Mouse (Mus musculus): ENCODE measurements at regions not wholly inside any gene's neighbourhood (a gene's known extent, or its start where the extent isn't known, plus 50 kb on each side); places are given as distances from the start of the nearest gene placed in this dataset.

- ATAC-seq: no peak
- Histone ChIP-seq H3K4me2 (replicated peaks) (no peak overlapping the region), H3K9ac (replicated peaks) (no peak overlapping the region), H3K27ac (no peak overlapping the region), H3K36me3 (no peaks in the 10 kb centered on the region), H3K9me3 (no peaks in the 10 kb centered on the region), H3K27me3 (no peaks in the 10 kb centered on the region), H3K4me1 (replicated peaks) (no peaks in the 10 kb centered on the region), H3K4me3 (replicated peaks) (no peak overlapping the region)
- 97% methylated on average over 5 of the region's 5 CpGs for WGBS
Observed at GRCm38 (mm10) chr10:98691816-98692215, 222.4 kb upstream of the Atp2b1 start.

GRCm38 (mm10) chr10:98694690-98695370, 219.4 kb upstream of the Atp2b1 start:
- H3K4me1 ChIP-seq (replicated peaks): no peaks in the 10 kb centered on the region
- H3K27ac ChIP-seq: no peak overlapping the region
- H3K4me2 ChIP-seq (replicated peaks): no peak overlapping the region
- no peaks in the 10 kb centered on the region for H3K27me3 ChIP-seq
- no peaks in the 10 kb centered on the region for H3K36me3 ChIP-seq
- no peaks in the 10 kb centered on the region for H3K9me3 ChIP-seq
- ATAC-seq: no peak
- no peak overlapping the region for H3K4me3 ChIP-seq (replicated peaks)
- WGBS: 93% methylated on average over 2 of the region's 2 CpGs
- H3K9ac ChIP-seq (replicated peaks): no peak overlapping the region

- no peak overlapping the region for H3K4me2 ChIP-seq (replicated peaks)
- no peaks in the 10 kb centered on the region for H3K36me3 ChIP-seq
- H3K4me3 ChIP-seq (replicated peaks): no peak overlapping the region
- WGBS: 93% methylated on average over 2 of the region's 2 CpGs
- no peaks in the 10 kb centered on the region for H3K27me3 ChIP-seq
- no peak overlapping the region for H3K9ac ChIP-seq (replicated peaks)
- H3K27ac ChIP-seq: no peak overlapping the region
- H3K4me1 ChIP-seq (replicated peaks): no peaks in the 10 kb centered on the region
- ATAC-seq: no peak
- H3K9me3 ChIP-seq: no peaks in the 10 kb centered on the region
Observed at GRCm38 (mm10) chr10:98695371-98695725, 218.9 kb upstream of the Atp2b1 start.

- Histone ChIP-seq H3K4me2 (replicated peaks) (no peak overlapping the region), H3K4me3 (replicated peaks) (no peak overlapping the region), H3K9ac (replicated peaks) (no peak overlapping the region), H3K9me3 (no peaks in the 10 kb centered on the region), H3K27ac (no peak overlapping the region), H3K36me3 (no peaks in the 10 kb centered on the region), H3K4me1 (replicated peaks) (no peaks in the 10 kb centered on the region), H3K27me3 (no peaks in the 10 kb centered on the region)
- no peak for ATAC-seq
- 87% methylated on average over 4 of the region's 4 CpGs for WGBS
Observed at GRCm38 (mm10) chr10:98697866-98698265, 216.3 kb upstream of the Atp2b1 start.

- Histone ChIP-seq H3K4me1 (replicated peaks) (no peaks in the 10 kb centered on the region), H3K4me2 (replicated peaks) (no peak overlapping the region)
- 94% methylated on average over 4 of the region's 4 CpGs for WGBS
Observed at GRCm38 (mm10) chr10:98699579-98699978, 214.6 kb upstream of the Atp2b1 start.

GRCm38 (mm10) chr10:98700407-98700806, 213.8 kb upstream of the Atp2b1 start:
- Histone ChIP-seq H3K9me3 (no peaks in the 10 kb centered on the region), H3K27me3 (no peaks in the 10 kb centered on the region), H3K4me2 (replicated peaks) (no peak overlapping the region), H3K27ac (no peak overlapping the region), H3K4me3 (replicated peaks) (no peak overlapping the region), H3K36me3 (no peaks in the 10 kb centered on the region), H3K4me1 (replicated peaks) (no peaks in the 10 kb centered on the region), H3K9ac (replicated peaks) (no peak overlapping the region)
- ATAC-seq: no peak
- WGBS: 72% methylated on average over 4 of the region's 4 CpGs

More at GRCm38 (mm10) chr10:98699579-98699978, 214.6 kb upstream of the Atp2b1 start:
- ATAC-seq: no peak
- Histone ChIP-seq H3K36me3 (no peaks in the 10 kb centered on the region), H3K27me3 (no peaks in the 10 kb centered on the region), H3K9ac (replicated peaks) (no peak overlapping the region), H3K9me3 (no peaks in the 10 kb centered on the region), H3K4me3 (replicated peaks) (no peak overlapping the region), H3K27ac (no peak overlapping the region)

GRCm38 (mm10) chr10:98701285-98701684, 212.9 kb upstream of the Atp2b1 start:
- Histone ChIP-seq H3K27me3 (no peaks in the 10 kb centered on the region), H3K4me3 (replicated peaks) (no peak overlapping the region), H3K9ac (replicated peaks) (no peak overlapping the region), H3K9me3 (no peaks in the 10 kb centered on the region), H3K4me1 (replicated peaks) (no peaks in the 10 kb centered on the region), H3K36me3 (no peaks in the 10 kb centered on the region), H3K4me2 (replicated peaks) (no peak overlapping the region), H3K27ac (no peak overlapping the region)
- ATAC-seq: no peak
- WGBS: 84% methylated on average over 3 of the region's 3 CpGs

GRCm38 (mm10) chr10:98702470-98703215, 211.6 kb upstream of the Atp2b1 start:
- no peaks in the 10 kb centered on the region for H3K27me3 ChIP-seq
- H3K4me2 ChIP-seq (replicated peaks): no peak overlapping the region
- H3K4me3 ChIP-seq (replicated peaks): no peak overlapping the region
- H3K4me1 ChIP-seq (replicated peaks): no peaks in the 10 kb centered on the region
- WGBS: 87% methylated on average over 5 of the region's 5 CpGs
- no peak overlapping the region for H3K9ac ChIP-seq (replicated peaks)
- H3K36me3 ChIP-seq: no peaks in the 10 kb centered on the region
- no peak overlapping the region for H3K27ac ChIP-seq
- ATAC-seq: no peak
- no peaks in the 10 kb centered on the region for H3K9me3 ChIP-seq

- 74% methylated on average over 2 of the region's 2 CpGs for WGBS
- ATAC-seq: no peak
- no peak overlapping the region for H3K4me3 ChIP-seq (replicated peaks)
- no peak overlapping the region for H3K27ac ChIP-seq
- no peaks in the 10 kb centered on the region for H3K27me3 ChIP-seq
- H3K36me3 ChIP-seq: no peaks in the 10 kb centered on the region
- H3K4me1 ChIP-seq (replicated peaks): no peaks in the 10 kb centered on the region
- no peaks in the 10 kb centered on the region for H3K9me3 ChIP-seq
- no peak overlapping the region for H3K4me2 ChIP-seq (replicated peaks)
- no peak overlapping the region for H3K9ac ChIP-seq (replicated peaks)
Observed at GRCm38 (mm10) chr10:98703642-98704293, 210.4 kb upstream of the Atp2b1 start.

- Histone ChIP-seq H3K4me1 (replicated peaks) (no peaks in the 10 kb centered on the region), H3K4me3 (replicated peaks) (no peak overlapping the region), H3K9ac (replicated peaks) (no peak overlapping the region), H3K27me3 (no peaks in the 10 kb centered on the region), H3K36me3 (no peaks in the 10 kb centered on the region), H3K4me2 (replicated peaks) (no peak overlapping the region), H3K27ac (no peak overlapping the region), H3K9me3 (no peaks in the 10 kb centered on the region)
- ATAC-seq: no peak
- whole genome bisulfite sequencing: 94% methylated on average over 6 of the region's 6 CpGs
Observed at GRCm38 (mm10) chr10:98704559-98704958, 209.6 kb upstream of the Atp2b1 start.

- WGBS: 94% methylated on average over 4 of the region's 4 CpGs
- ATAC-seq: no peak
- Histone ChIP-seq H3K4me1 (replicated peaks) (no peaks in the 10 kb centered on the region), H3K9me3 (no peaks in the 10 kb centered on the region), H3K9ac (replicated peaks) (no peak overlapping the region), H3K36me3 (no peaks in the 10 kb centered on the region), H3K4me3 (replicated peaks) (no peak overlapping the region), H3K4me2 (replicated peaks) (no peak overlapping the region), H3K27me3 (no peaks in the 10 kb centered on the region), H3K27ac (no peak overlapping the region)
Observed at GRCm38 (mm10) chr10:98717856-98718255, 196.3 kb upstream of the Atp2b1 start.

- no peaks in the 10 kb centered on the region for H3K4me1 ChIP-seq (replicated peaks)
- WGBS: 75% methylated on average over 4 of the region's 4 CpGs
- no peak for ATAC-seq
- H3K4me2 ChIP-seq (replicated peaks): no peak overlapping the region
- H3K36me3 ChIP-seq: no peaks in the 10 kb centered on the region
- H3K27ac ChIP-seq: no peak overlapping the region
- H3K9ac ChIP-seq (replicated peaks): no peak overlapping the region
- H3K4me3 ChIP-seq (replicated peaks): no peak overlapping the region
- H3K9me3 ChIP-seq: no peaks in the 10 kb centered on the region
- no peaks in the 10 kb centered on the region for H3K27me3 ChIP-seq
Observed at GRCm38 (mm10) chr10:98718706-98719105, 195.5 kb upstream of the Atp2b1 start.

All from midbrain, embryonic 13.5 days (tissue).